Mouse (Mus musculus) spleen, postnatal 10 days (tissue): ENCODE data around the gene Dnal4.
A peak's percentile ranks its signal among the peaks of the same experiment; 100 is the strongest.
"Not testable (repeated sequence)": the region's sequence is repeated elsewhere in the genome, so short reads cannot be mapped to it uniquely, and the experiment has no call there.

Experiments used
- DNase-seq, 2 experiments: peaks; one replicate each; pipeline ENCODE4 v3.0.0; 2021 to 2022; ENCODE audit warnings: low spot score in 2 of 2

The Dnal4 gene

GRCm38 (mm10) chr15:79777749-79778148 is at the start of gene Dnal4:
Gene Dnal4, minus strand, starts transcription at chr15:79777849.
- DNase-seq = no peak

DNA sequence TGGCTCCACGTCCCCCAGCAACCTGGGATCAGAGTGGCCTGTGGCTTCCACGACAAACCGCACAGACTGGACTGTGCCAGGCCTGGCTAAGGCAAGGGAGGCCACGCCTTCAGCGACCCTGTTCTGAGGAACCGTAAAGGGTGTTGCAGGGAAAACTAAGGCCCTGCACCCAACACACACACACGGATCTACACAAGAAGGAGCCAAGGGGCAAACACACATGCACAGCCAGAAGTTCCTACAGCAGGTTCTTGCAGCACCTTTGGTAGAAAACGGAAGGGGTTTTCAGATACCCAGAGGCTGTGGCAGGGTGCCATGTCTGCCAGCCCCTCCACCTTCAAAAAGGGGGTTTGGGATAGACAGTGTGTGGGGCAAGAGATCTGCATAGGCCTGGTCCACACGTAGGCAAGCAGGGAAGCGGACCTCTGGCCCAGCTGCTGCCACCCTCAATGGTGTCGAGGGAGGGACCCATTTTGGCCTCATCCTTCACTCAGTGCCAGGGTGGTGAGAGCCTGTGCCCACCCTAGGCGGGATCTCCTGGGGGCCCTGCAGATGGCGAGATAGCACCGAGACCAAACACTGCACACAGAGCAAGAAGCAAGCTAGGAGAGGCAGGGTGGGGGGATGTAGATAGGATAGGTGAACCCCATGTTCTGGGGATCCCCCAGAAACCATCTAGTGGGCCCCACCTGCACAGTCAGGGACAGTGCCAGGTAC is 49.6 kb upstream of the Dnal4 start:
- DNase-seq = no peak

DNA sequence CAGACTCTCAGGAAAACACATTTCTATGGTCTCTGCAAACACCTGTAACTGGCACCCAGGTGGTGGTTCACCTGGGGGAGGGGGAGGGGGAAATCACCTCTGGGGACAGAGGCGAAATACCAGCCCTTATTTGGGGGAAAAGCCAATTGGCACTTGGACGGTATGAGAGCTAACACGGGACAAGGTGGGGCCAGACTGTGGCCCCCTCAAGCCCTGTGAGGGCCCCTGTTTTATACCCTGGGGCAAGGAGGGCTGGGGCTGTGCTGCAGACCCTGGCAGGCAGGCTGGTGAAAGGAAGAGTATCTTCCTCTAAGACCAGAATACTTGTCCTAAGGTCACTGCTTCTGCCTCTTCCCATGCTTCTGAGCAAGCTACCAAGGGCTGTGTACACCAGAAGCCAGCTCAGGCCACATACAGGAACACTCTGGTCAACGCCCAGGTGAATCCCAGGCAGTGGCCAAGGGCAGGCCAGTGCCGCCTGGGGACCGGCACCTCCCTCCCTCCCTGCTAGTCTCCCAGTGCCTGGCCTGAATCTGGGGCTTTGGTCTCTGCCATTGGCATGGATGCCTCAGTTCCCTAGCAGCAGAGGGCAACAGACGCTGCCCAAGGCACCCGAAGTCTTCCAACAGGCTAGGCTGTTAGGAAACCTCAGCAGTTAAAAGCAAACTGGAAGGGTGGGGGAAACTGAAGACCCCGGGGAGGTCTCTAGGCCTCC is 48.7 kb upstream of the Dnal4 start:
- DNase-seq = no peak

DNA sequence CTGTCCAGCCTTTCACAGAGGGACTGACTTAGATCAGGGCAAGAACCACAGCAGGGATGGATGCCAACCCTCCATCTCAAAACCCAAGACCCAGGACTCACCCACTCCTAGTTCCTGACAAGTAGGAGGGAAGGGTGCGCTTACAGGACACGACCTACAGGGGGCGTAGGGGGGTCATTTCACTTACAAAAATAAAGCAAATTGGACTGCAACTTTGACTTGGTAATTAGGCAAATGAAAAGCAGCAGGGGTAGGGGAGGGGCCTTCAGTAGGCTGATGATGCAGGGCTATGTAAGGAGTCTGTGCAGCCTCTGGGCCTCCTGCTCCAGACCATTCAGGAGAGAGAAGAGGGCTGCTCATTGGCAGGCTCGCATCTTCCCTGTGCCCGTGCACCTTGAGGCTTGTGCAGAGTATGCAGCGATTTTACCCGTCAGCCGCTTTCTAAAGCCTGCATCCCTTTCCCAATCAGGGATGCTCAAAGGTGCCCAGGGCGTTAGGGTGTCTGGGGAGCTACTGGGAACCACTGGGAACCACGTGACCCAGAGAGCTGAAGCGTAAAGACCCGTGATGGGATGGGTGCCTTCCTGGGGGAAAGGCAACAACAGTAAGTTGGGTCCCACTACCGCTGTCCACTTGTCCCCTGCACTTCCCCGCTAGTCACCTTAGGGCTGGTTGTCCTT is 47.6 kb upstream of the Dnal4 start:
- DNase-seq = peak in 1 of 2 experiments; percentile 55

- peak in 1 of 2 experiments; percentile 63 for DNase-seq
Measured at GRCm38 (mm10) chr15:79823588-79824280, 46.1 kb upstream of the Dnal4 start.

- peak in 1 of 2 experiments; percentile 77 for DNase-seq
Measured at GRCm38 (mm10) chr15:79822265-79823199, 44.9 kb upstream of the Dnal4 start.

DNA sequence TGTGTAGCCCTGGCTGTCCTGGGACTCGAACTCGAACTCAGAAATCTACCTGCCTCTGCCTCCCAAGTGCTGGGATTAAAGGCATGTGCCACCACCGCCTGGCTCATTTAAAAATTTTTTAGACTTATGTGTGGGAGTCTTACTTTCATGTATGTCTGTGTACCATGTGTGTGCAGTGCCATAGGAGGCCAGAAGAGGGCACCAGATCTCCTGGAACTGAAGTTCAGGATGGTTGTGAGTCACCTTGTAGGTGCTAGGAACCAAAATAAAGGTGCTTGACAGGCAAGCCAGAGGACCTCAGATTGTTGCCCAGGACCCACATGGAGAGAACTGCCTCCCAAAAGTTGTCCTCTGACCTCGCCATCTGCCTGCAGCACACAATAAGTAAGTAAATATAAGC is 40.7 kb upstream of the Dnal4 start:
- no peak for DNase-seq

DNA sequence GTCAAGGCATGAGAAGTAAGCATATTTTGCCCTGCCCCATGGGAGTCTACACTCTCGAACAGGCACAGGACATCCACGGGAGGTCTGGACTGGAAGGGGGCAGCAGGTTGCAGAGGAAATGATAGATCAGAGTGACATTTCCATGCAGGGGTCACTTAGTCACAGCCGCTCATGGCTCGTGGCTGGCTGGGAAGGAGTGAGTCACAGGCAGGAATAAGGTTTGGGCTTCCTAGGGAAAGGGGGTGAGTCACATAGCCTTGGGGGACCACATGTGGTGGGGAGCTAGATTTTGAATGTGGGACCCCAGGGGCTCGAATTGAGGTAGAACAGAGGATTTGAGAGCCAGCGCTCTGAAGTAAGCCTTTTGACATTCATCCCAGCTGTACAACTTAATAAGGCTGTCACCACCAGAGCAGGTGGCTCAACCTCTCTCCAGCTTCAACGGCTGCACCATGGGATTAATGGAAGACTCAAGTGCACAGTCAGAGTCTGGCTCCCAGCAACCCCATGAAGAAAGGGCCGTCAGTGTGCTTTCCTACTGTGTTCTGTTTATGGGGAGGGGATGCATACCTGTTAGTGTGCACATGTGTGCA is 36.1 kb upstream of the Dnal4 start:
- no peak for DNase-seq

- DNase-seq = not testable (repeated sequence)
Measured at GRCm38 (mm10) chr15:79812840-79813239, 35.2 kb upstream of the Dnal4 start.

DNA sequence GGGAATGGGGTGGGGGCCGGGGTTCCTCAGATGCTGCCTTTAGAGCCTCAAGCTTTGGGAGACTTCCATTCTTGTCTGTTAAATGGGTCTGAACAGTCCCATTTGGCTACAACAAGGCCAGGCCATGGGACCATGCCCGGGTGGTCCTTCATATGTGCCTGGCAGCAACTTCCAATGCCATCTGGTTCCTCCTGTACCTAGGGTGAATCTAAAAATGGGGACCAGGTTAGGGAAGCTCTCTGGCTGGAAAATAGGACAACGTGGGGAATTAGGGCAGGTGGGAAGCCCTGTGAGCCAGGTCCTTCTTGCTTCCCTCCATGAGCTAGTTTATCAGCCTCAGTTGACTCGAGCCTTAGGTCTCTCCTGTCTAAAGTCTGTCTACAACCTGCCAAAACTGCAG is 33.3 kb upstream of the Dnal4 start:
- no peak for DNase-seq

DNA sequence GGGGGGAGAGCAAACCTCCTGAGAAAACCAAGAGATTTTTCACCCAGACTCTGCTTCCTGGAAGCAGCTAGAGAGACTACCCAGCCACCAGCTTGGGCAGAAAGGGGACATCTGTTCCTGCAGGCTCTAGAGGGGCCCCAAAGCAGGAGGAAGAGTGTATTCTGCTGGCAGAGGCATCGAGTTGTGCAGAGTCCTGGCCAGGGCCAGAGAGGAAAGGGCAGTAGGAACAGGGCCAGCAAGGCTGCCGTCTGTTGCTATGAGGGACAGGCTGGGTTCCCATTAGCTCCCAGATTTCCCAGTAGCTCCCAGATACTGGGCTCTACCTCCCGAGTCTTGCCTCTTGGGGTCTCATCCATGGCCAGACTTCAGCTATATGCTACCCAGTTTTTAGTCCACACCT is 32.4 kb upstream of the Dnal4 start:
- DNase-seq = no peak

DNA sequence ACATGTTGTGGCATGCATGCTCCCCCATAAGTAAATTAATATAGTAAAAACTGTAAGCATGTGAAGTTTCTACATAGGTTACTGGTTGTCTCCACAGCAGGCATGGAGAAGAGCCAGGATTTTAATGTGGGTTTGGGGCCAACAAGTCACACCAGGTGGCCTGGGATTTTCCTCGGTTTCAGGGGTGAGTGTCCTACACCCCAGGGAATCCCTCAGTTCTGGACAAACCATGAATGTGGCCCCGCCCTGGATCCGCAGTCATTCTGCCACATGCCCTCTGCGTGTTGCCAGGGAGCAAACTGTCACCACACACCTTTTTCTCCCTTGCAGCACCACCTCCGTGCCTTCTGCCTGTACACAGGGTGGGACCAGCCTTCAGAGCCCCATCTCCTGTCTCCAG is 31.0 kb upstream of the Dnal4 start:
- no peak for DNase-seq

DNA sequence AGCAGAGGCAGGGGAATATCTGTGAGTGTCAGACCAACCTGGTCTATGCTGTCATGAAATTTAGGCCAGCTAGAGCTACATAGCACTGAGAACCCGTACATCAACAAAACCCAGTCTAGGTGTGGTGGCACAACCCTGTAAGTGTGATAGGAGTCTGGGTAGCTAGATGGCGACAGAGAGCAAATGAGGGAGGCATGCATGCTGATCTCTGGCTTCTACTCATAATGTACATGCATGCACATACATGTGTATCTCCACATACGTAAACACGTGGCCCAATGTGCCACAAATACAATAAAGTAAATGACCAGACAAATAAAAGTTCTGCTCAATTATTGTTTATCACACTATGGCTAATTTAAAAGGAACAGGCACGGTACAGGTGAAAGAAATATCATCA is 30.5 kb upstream of the Dnal4 start:
- DNase-seq = peak in 1 of 2 experiments; percentile 66

DNA sequence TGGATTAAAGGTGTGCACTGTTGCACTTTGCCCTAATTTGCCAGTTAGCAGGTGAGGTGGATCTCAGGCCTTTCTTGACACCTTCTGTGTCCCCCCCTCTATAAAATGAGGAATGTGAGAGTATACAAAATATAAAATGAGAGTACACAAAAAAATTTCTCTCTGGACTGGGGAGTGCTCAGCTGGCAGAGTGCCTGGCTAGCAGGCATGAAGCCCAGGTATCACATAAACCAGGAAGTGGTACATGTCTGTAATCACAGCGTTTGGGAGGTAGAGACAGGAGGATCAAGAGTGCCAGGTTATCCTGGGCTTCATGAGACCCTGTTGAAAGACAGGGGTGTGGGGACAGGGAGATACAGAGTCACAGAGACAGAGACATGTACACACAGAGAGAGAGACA is 29.4 kb upstream of the Dnal4 start:
- no peak for DNase-seq

GRCm38 (mm10) chr15:79805246-79805645 is 27.6 kb upstream of the Dnal4 start:
- DNase-seq = no peak

DNA sequence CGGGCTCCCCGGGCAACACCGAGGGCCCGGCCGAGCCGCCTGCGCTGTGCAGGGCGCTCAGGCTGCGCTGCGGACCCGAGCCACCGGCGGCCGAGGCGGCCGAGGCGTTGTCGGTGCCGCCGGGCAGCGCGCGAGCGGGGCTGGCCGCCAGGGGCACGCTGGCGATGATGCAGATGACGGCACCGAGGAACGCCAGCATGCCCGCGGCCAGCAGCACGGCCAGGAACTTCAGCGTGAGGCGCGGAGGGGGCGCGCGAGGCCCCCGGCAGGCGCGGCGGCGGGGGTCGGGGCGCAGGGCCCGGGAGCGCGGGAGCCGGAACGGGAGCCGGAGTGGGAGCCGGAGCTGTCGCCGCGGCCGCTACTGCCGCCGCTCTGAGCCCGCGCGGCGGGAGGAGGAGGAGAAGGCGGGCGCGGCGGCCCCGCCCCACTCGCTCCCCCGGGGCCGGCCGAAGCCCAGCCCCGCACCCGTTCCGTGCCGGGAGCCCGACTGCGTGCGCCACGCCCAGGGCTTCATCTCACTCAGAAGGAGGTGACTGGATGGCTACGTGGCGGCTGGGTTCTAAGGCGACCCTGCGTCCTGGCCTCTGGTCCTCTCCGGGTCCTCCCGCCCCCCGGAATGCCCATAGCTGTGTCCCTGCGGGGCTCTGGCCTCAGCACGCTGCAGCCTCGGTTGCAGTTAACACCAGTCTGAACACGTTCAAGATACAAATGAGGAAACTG is 26.9 kb upstream of the Dnal4 start, which contains the start of gene Nptxr:
Nptxr (minus strand) TSS at position 415 of the 720 bp plus-strand sequence.
- peak in 1 of 2 experiments; percentile 29 for DNase-seq

- DNase-seq = no peak
Measured at GRCm38 (mm10) chr15:79803533-79804351, 26.1 kb upstream of the Dnal4 start.

GRCm38 (mm10) chr15:79802304-79802703 is 24.7 kb upstream of the Dnal4 start:
- no peak for DNase-seq

DNA sequence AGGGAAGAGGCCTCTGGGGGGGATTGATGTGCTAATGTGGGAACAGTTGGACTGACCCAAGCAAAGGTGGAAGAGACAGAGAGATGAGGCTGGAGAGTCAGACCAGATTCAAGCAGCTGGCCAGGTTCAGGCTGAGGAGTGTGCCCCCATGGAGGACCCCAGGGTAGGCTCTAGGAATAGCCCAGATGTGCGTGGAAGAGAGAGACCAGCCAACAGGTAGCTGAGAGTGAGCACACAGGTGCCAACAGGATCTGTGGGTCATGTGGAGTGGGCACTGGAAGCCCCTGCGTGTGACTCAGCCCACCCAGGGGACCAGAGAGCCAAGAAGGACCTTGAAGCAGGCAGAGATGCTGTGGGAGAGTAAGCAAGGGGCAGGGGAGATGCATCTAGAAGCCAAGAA is 24.0 kb upstream of the Dnal4 start:
- DNase-seq = no peak
